Mouse (Mus musculus) kidney, postnatal 10 days (tissue): Measurements from ENCODE around the gene 4930469K13Rik.
A peak's percentile ranks its signal among the peaks of the same experiment; 100 is the strongest.

ENCODE experiments used
- DNase-seq: peaks from one replicate; pipeline ENCODE4 v3.0.0; 2021; ENCODE audit warnings: mixed read lengths

4930469K13Rik gene

GRCm38 (mm10) chr11:33975121-33975520 is 123.2 kb downstream of the 4930469K13Rik start:
- no peak for DNase-seq

DNA sequence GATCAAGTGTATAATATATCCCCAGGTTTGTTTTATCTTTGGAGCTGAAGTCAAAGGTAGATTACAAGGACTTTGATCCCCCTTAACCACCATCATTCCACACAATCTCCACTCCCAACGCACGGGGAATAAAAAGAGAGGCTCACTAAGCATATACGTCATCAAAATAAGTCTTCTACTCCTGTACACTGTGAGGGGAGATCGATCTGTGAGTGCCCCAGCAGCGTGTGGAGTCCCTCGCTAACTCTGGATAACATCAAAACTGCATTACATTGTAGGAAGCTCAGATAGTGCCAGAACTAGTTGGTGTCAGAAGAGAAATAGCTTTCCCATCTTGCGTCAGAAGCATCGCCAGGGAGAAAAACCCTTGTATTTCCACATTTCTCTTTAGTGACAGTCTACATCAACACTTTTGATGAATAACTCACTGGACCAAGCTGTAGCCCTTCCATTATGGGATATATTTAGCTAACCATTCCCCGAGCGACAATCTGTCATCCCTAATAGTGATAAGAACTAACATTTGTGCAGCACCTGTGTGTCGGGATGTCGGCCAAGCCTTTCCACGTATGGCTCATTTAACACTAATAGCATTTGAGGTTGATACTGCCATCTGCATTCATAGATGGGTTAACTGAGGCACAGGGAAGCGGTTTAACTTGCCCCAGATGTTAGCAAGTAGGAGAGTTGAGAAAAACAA is 123.9 kb downstream of the 4930469K13Rik start:
- no peak for DNase-seq

DNA sequence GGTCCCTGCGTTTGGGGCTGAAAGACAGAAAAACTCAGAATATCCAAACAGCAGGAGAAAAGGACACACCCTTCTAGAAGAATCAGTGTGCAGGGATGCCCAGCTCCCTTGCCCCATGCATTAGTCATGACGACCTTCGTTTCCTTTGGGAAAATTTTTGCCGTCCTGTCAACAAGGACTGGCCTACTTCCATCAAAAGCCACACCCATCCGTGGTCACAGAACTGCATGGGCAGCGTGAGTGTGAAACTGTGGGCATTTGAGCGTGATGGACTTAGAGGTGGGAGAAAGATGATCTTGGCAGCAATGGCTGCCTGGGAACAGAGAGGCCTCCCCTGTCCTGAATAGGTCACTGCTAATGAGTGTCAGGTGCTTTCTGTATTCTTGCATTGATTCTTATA is 126.2 kb downstream of the 4930469K13Rik start:
- DNase-seq = no peak

GRCm38 (mm10) chr11:33969199-33969598 is 129.2 kb downstream of the 4930469K13Rik start:
- peak; percentile 43 for DNase-seq

GRCm38 (mm10) chr11:33967708-33968107 is 130.6 kb downstream of the 4930469K13Rik start:
- DNase-seq = no peak

- DNase-seq = no peak
Observed at GRCm38 (mm10) chr11:33965380-33965779, 133.0 kb downstream of the 4930469K13Rik start.

DNA sequence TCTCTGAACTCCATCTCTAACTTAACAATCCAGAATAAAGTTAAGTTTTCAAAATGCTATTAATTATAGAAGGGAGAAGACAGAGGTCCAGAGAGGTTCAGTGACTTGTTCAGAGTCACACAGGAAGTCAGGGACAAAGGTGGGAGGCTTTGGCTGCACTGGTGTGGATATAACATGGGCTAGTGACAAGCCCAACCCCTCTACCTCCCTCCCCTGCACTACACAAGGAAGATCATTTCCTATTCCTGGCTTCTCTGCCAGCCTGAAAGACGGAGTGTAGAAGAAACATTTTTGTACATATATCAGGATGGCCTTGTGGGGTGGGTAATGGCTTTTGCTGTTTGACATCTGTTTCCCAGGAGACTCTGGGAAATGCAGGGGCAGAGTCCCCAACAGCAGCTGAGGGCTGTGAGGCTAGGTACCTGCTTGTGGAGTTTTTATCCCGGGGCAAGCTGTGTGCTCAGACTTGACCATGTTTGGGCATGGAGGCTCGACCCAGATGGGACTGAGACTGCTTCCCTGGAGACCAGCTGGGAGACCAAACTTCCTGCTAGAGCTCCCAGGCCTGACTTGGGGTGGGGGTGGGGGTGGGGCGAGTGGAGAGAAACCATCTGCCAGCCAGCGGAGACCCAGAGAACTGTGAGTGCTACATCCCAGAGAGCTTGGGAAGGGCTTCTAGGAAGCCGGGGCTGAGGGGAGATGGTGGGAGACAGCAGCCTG is 135.5 kb downstream of the 4930469K13Rik start, which contains the start of gene Kcnmb1:
Gene Kcnmb1, plus strand, starts transcription at position 326 of the 720 bp plus-strand sequence.
- DNase-seq = peak; percentile 60

GRCm38 (mm10) chr11:33962178-33962577 is 136.2 kb downstream of the 4930469K13Rik start:
- no peak for DNase-seq

- DNase-seq = peak; percentile 71
Observed at GRCm38 (mm10) chr11:33958713-33959112, 139.6 kb downstream of the 4930469K13Rik start.

DNA sequence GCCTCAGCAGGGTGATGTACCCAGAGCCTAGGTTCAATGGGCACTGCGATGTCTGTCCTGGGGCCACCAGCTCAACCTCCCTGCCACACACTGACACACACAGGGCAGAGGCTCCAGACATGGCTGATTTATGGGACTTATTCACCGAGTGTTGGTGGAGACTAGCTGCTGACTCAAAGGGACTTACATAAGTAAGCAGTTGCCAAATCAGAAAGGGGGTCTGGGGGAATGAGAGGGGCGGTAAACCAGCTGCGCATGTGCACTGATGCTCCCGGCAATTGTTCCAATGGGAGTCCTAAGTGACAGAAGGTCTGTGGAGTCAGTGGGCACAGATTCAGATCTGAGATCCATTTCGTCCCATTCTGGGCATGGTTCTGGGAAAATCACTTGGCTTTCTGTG is 140.8 kb downstream of the 4930469K13Rik start:
- DNase-seq = no peak

DNA sequence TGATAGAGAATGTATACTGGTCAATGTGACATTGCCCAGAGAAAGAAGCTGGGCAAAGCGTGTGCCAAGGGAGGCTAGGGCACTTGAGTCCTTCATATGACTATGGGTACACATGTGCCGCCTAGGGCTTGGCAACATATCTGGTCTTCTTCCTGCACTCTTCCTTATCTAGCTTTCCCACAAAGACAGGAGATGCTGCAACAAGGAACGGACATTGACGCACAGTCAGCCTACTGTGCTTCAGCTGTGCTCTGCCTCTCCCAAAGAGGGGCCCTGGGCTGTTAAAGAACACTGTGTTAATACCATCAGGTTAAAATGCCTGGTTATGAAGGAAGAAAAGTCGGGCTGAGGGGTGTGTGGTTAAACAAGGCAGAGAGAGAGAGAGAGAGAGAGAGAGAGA is 141.7 kb downstream of the 4930469K13Rik start:
- no peak for DNase-seq

- DNase-seq = no peak
Observed at GRCm38 (mm10) chr11:33955982-33956381, 142.4 kb downstream of the 4930469K13Rik start.

DNA sequence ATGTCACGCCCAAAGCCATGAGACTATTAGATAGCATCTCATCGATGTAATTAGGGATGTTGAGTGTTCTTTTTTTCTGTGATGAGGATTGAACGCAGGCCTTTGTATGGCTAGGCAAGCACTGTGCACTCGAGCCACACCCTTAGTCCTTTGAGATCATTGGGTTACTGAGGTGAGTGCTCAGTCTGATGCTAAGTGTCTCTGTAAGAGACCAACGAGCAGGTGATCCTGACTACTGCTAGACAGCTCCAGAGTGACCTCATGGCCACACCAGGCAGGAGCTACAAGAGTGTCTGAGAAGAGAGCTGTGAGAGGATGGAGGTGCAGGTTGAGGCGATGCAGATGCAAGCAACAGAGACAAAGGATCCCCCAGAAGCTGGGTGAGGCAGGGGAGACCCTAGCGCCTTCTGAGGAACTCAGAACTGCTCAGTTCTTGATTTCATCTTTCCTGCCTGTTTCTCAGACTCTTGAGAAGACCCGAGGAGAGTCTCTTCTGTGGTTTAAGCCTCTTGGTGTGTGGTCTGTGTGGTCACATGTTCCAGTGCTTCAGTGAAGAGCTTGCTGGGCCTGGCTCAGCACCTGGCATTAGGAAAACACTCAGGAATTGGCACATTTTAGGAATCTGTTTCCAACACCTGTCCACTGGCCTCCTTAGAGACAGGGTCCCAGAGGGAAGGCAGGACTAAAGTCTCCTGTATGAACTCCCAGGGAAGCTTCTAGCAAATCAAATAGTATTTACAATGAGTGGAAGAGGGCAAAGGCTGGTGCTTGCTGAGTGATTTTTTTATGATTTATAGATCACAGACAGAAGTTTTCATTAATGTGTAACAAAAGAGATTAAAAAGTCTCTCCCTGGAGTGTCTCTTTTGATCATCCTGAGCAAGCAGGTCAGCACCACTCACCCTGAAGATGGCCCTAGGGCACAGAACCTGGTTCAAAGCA is 146.4 kb downstream of the 4930469K13Rik start:
- no peak for DNase-seq

GRCm38 (mm10) chr11:33951155-33951554 is 147.2 kb downstream of the 4930469K13Rik start:
- DNase-seq = no peak

DNA sequence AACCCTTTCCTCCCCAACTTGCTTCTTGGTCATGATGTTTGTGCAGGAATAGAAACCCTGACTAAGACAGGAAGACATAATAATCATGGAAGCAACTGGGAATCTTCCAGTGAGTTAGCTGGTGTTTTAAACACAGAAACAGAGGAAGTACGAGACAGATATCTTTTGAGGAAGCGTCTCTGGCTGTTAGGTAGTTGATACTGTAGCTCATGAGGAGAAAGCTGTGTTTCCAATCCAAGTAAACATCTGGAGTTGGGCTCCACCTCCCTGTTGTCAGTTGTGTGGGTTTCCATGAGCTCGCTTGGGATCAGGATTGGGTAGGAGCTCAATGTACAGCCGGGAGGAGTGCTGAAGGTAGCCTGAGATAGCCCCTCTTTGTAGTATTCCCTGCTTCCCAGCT is 151.9 kb downstream of the 4930469K13Rik start:
- no peak for DNase-seq

DNA sequence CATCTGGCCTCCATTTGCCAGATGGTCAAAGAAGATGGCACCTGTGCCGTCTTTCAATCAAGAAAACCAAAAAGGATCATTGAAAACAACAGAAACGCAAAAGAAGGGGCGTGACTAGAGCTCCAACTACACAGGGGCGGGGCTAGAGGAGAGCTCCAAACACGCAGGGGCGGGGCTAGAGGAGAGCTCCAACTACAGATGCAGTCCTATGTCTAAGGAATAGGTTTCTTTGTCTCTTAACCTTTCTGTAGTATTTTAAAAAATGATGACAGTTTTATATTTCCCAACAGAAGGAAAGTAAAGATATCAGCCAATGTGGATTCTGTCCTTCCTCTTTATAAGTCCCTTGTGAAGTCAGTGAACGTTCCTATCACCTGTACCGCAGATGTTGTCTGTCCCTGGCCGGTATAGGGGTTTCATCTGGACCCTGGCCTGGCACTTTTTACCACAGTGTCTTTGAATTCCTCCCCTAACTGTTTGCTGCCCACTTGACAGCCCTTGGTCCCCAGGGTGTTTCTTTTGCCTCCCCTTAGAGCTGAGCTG is 153.5 kb downstream of the 4930469K13Rik start:
- no peak for DNase-seq

DNA sequence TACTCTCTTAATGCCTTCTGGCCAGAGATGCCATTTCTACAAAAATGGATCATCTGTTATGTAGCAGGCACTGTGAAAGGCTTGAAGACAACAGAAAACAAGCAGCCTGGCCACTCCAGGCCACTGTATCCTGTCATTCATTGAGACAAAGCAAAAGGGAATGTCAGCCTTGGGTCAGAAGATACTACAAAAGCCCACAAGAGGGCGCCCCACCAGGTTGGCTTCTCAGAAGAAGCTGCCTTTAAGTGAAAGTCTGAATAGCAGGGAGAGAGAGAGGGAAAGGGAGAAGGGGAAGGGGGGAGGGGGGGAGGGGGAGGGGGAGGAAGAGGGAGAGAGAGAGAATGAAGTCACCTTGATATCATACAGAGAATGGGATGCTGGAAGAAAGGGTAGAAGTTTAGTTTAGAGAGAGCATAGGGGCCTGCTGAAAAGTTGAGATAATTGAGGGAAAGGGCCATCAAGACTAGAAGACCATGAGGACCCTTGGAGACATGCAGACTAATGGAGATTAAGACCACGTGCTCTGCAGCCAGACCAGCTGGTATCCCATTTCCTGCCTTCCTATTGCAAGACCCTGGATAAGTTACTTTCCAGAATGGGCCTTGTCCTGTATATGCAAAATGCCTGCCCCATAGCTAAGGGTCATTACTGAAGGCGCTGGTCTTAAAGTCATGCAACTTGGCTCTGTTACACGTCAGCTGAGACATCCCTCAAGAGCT is 154.1 kb downstream of the 4930469K13Rik start:
- DNase-seq = peak; percentile 52

DNA sequence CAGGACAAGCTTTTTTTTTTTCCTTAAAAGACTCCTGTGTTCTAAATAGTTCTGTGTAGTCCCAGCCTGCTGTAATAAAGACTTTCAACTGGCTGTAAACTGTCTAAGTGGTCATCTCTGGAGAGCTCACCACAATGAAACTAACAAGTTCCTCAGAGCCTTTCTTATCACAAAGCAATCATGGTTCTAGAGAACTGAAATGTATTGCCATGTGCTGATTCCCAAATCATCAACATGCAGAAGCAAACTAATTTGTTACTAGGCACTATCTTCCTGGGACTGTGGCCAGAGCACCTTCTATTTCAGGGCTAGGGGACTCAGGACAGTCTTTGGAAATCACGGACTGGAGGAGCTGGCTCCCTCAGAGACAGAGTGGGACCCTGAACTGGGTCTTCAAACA is 154.8 kb downstream of the 4930469K13Rik start:
- DNase-seq = no peak

DNA sequence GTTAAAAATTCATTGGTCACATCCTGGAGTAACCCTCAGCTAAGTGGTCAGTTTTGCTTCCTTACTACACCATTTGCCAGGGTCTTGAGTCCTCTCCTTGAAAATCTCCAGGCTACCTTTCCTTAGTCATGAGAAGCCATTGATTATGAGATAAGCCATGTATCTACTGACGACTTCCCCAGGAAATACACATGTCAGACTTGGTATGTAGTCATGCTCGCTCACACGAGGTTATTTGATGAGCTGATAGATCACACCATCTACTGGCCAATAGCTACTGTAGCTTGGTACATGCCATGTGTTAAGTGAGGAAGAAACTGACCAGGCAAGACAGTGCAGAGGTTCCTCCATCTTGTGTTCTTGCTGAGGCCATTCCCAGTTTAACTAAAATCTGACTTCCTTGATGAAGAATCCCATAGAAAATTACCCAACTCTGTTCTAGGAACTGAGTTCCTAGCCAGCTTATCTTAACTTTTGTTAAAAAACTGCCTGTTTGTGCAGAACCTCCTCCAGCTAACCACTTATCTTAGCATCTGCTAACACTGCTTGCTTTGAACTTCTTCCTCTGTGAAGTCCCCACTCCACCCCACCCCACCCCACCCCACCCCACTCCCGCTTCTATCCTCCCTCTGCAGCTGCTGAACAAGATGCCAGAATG is 158.8 kb downstream of the 4930469K13Rik start:
- no peak for DNase-seq

DNA sequence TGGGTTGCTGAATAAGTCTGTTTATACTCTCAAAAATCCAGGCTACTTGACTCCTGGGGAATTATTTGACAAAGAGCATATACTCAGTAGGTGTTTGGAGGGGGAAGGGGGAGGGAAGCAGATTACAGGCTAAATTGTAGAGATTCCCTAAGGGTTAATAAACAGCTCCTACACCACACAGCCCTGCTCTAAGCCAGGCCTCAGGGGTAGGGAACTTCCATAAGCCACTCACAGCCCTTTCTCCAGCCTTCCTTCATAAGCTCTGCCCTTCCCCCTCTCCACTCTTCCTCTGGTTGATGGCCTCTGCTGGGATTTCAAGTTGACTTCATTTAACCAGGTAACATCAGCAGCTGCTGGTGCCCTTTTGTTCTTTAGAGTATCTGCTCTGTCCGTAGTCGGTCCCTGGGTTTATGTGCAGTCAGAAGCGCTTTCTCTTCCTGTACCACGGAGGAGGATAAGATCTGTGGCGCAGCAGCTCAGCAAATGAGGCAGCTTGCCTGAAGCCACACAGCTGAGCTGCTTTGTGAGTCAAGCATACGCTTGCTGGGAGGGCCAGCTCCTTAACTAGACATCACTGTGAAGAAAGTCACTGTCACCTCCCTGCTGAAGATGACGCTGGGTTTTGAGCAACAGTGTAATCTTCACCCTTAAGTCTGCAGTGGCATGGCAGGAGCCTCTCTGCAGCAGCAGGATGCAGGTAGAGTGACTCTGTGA is 159.6 kb downstream of the 4930469K13Rik start:
- peak; percentile 24 for DNase-seq

GRCm38 (mm10) chr11:33937641-33938040 is 160.7 kb downstream of the 4930469K13Rik start:
- DNase-seq = no peak
